ENCODE assay signal across 26 mouse cellular contexts in the genomic region with DNA sequence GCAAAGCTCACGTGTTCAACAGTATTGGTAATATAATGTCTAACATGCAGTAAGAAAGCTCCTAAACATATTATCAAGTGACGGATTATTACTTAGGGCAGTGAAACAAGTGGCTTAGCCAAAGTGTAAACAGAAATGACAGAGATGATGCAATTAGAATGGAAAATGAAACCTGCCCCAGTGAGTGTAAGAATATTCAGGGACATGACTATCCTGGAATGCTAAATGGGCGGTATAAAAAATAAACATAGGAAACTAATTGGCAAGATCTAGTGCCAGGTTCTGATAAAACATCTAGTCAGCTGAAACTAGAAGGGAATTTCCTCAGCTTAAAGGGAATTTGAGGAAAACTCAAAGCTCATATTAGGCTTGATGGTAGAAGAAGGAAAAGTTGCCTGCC. TPM values are rescaled to one million over a fixed set of nuclear protein-coding genes. Genes with fewer than 3 reads are reported as not detected.
"Had no signal": no experiment of that assay in that cellular context is flagged by ENCODE, and none has a peak within 500 bp of the region (broad histone marks: within the 10 kb centered on the region; RNA-seq: fewer than 3 reads in every experiment).

No protein-coding gene starts in this region.

- H3K4me1 ChIP-seq: intestine, embryonic 15.5 days; kidney, embryonic 15.5 days; neural tube, embryonic 13.5 days had no signal

- H3K9ac ChIP-seq: intestine, embryonic 15.5 days; kidney, embryonic 15.5 days; limb, embryonic 13.5 days; liver, embryonic 14.5 days; liver, postnatal 0 days; lung, embryonic 15.5 days; midbrain, embryonic 12.5 days; midbrain, embryonic 15.5 days; neural tube, embryonic 13.5 days had no signal

- H3K27ac ChIP-seq: intestine, embryonic 15.5 days; kidney, embryonic 15.5 days; limb, embryonic 10.5 days; limb, embryonic 13.5 days; liver, embryonic 14.5 days; lung, embryonic 15.5 days; macrophage; midbrain, embryonic 12.5 days; midbrain, embryonic 15.5 days; neural tube, embryonic 13.5 days had no signal

- H3K27me3 ChIP-seq: intestine, embryonic 15.5 days; kidney, embryonic 15.5 days; limb, embryonic 13.5 days; lung, embryonic 15.5 days; midbrain, embryonic 12.5 days; midbrain, embryonic 15.5 days; neural tube, embryonic 13.5 days had no signal

- H3K4me2 ChIP-seq: intestine, embryonic 15.5 days; kidney, embryonic 15.5 days; limb, embryonic 13.5 days; liver, embryonic 11.5 days; lung, embryonic 15.5 days; midbrain, embryonic 12.5 days; midbrain, embryonic 15.5 days; neural tube, embryonic 13.5 days had no signal

- H3K4me3 ChIP-seq: intestine, embryonic 15.5 days; kidney, embryonic 15.5 days; limb, embryonic 10.5 days; limb, embryonic 13.5 days; lung, embryonic 15.5 days; midbrain, embryonic 12.5 days; midbrain, embryonic 15.5 days; neural tube, embryonic 13.5 days had no signal

- H3K36me3 ChIP-seq: intestine, embryonic 15.5 days; kidney, embryonic 15.5 days; limb, embryonic 10.5 days; limb, embryonic 13.5 days; lung, embryonic 15.5 days; midbrain, embryonic 12.5 days; midbrain, embryonic 15.5 days; neural tube, embryonic 13.5 days had no signal

- ATAC-seq: intestine, embryonic 15.5 days; liver, postnatal 0 days; midbrain, embryonic 15.5 days had no signal

- H3K9me3 ChIP-seq: intestine, embryonic 15.5 days; kidney, embryonic 15.5 days; limb, embryonic 10.5 days; limb, embryonic 13.5 days; lung, embryonic 15.5 days; midbrain, embryonic 12.5 days; midbrain, embryonic 15.5 days; neural tube, embryonic 13.5 days had no signal

- DNase-seq: kidney, adult 11 months; kidney, adult 8-10 months; kidney, postnatal 10 days; kidney, postnatal 36 days; liver, postnatal 0 days; retina, postnatal 1 day; thymus, adult 18-20 months; thymus, postnatal 36 days had no signal

RNA-seq across cellular contexts. Expression of a gene that starts 21.3 kb away (rescaled TPM):
- total RNA-seq: left cerebral cortex, adult 18-20 months; left cerebral cortex, postnatal 25 days; megakaryocyte, adult 5-6 weeks had no signal
- polyA plus RNA-seq: intestine, embryonic 15.5 days; kidney, embryonic 15.5 days; limb, embryonic 10.5 days; limb, embryonic 13.5 days; liver, embryonic 11.5 days; liver, embryonic 14.5 days; liver, postnatal 0 days; lung, embryonic 15.5 days; macrophage; midbrain, embryonic 12.5 days; midbrain, embryonic 15.5 days; neural tube, embryonic 13.5 days; small intestine, adult 2 months; spleen, adult 2 months; stomach, embryonic 16.5 days; urinary bladder, adult 2 months had no signal
